Mouse (Mus musculus): ENCODE results near the gene Arpc2.

Gene Arpc2

DNA sequence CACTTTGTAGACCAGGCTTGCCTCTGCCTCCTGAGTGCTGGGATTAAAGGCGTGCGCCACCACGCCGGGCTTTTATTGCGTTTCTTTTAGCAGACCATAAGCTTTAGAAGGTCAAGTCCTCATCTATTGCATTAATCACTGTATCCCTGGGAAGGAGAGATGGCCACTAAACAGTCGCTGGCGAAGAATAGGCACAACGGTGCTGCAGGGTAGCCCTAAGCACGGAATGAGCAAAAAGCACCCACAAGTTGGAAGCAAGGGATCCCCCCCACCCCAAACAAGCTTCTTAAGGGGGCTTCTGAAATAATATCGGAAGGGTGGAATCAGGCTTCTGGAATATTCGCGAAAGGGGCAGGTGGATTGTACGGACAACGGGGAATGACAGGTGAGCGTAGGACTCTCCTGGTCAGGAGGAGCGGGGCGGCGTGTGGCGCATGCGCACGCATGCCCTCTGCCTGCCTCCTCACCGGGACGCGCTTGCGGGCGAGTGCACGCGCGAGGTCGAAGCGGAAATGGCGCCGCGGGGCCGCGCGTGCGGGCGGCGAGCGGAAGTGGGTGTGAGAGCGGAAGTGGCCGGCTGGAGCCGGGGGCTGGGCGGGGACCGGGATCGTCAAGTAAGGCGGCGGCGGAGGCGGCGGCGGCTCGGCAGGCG lies at the start of gene Arpc2:
Gene Arpc2, plus strand, starts transcription at position 147 of the 652 bp plus-strand sequence.
- peak; percentile 95 for DNase-seq (ENCODE audit: low spot score in 2 of 2)

DNA sequence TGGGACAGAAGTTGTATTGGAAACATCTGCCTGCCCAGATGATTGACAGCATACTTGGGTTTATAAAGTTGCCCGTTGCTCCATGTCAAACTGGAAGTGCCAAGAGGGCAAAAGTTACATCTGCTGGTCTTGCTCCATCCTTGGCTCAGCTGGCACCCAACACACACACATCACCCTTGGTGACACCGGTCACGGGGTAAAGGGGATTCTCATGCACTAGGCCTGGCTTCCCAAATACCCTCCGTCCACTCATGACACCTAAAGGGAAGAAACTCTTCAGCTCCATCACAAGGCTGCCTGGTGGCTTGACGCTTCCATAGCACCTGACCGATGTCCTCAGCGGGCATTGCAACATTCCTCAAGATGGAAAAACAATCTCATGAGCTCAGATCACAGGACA lies 45.4 kb upstream of the Arpc2 start:
- DNase-seq (ENCODE audit: low spot score in 2 of 2): no peak

DNA sequence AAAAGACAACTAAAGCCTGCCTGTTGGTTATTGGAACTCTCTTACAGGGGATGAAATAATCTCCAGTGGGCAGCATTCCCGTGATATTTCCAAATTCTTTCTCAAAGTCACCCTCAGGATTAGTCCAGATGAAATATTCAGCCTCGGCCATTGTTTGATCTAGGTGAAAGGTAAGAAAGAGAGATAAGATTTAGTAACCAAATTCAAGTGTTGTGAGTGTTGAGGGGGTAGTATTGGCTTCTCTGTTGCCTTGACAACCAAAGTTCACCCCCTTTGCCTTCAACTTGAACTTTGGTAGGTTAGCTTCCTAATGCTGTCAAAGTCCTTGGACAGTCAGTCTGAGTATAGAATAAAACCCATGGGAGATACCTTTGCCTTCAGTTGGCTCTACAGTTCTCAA lies 43.2 kb upstream of the Arpc2 start:
- DNase-seq (ENCODE audit: low spot score in 2 of 2): no peak

DNA sequence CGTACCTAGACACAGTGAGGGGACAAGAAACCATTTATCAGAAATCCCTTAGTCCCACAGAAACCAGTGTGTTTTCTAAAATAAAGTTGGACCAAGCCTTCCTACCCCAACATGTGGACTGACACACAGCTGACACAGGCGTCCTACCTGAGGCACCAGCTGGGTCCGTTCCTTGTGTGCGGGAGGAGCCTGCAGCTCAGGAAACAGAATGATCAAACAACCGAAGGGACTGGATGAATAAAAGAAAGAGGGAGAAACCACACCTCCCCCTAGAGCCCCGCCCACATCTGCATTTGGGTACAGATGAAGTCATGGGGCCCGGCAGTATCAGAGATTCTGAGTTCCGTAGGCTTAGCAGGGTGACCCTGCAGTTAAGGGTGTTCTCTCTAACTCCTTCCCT lies 41.4 kb upstream of the Arpc2 start, which contains the start of gene Cxcr1:
Gene Cxcr1, minus strand, starts transcription at position 187 of the 400 bp plus-strand sequence.
- no peak for DNase-seq (ENCODE audit: low spot score in 2 of 2)

DNA sequence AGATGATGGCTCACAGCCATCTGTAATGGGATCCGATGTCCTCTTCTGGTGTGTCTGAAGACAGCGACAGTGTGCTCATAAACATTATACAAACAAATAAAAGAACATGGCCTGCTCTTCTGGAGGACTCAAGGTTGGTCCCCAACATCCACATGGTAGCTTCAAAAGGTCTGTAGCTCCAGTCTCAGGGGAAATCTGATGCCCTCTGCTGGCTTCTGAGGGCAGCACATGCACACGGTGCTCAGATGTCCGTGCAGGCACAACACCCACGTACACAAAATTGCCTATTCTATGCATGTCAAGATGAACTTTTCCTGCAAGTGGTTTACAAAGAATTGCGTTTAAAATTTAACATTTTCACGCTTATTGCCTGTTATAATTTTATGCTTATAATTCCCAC lies 39.9 kb upstream of the Arpc2 start:
- no peak for DNase-seq (ENCODE audit: low spot score in 2 of 2)

DNA sequence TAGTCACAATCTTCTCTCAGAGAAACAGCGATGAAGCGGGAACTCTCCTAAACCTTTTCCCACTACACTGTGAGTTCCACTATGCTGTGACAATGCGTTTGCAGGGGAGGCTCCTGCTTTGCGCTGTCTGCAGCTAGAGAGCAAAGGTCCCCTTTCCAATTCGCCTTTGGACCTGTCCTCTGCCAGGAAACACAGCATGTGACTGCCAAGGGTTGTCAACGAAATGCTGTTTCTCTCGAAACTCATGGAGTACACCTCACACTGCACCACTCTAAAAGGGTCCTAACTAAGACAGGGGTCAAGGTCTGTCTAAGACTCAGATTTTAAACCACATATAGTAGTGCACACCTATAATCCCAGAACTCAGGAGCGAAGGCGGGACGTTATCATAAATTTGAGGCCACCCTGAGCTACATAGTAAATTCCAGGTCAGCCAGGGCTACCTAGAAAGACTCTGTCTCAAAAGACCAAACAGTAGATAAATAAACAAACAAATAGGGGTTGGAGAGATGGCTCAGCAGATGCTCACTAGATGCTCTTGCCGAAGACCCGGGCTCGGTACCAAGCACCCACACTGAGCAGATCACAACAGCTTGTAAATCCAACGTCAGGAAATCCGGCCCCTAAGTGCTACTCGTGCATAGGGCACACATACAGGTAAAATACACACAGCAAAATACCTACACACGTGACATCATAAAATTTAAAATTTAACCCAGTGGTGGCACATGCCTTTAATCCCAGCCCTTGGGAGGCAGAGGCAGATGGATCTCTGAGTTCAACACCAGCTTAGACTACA lies 39.1 kb upstream of the Arpc2 start:
- no peak for DNase-seq (ENCODE audit: low spot score in 2 of 2)

DNA sequence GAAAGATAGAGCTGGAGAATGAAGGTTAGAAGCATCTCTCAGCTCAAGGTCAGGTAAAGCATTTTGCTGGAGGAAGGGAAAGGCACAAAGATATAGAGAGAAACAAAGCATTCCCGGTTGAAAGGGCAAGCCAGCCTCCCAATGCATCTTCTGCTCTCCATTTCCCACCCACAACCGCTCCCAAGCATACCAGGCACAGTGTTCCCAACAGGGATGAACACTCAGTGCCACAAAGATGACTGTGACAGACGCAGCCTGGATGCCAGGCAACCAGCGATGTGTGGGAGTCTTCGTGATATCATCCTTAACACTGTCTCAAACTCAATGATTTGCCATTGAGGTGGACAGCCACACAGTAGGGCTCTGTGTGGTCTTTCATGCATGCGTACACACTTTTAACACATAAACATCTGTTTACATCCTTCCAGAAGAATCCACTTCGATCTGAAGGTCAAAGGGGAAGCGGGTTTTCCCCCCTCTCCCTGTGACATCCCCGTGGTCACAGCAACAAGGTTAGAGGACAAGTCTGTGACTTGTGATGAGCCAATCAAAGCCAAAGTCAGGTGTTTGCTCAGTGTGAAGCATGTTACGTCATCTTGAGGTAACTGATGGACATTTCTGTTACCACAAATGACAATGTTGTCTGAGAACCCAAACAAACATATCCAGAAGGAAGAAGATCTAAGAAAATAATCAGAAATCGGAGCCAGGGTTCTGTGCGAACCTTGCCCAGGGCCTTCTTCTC lies 38.0 kb upstream of the Arpc2 start:
- peak; percentile 67 to 69 for DNase-seq (ENCODE audit: low spot score in 2 of 2)

DNA sequence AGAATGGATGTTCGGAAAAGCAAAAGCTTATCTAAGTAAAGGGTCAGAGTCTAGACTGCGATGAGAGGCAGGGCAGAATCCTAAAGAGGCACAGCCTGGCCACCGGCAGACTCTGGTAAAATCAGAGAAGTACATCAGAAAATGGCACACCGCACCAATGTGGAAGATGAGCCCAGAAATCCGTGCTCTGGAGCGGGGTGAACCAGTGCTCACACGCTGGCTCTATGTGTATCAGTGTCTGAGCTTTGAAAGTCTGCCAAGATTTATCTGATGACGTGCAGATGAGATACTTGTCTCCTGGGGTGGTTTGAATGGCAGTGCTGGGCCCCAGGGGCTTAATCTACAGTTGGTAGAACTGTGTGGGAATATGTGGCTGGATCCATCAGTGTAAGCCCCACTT lies 36.8 kb upstream of the Arpc2 start:
- DNase-seq (ENCODE audit: low spot score in 2 of 2): no peak

DNA sequence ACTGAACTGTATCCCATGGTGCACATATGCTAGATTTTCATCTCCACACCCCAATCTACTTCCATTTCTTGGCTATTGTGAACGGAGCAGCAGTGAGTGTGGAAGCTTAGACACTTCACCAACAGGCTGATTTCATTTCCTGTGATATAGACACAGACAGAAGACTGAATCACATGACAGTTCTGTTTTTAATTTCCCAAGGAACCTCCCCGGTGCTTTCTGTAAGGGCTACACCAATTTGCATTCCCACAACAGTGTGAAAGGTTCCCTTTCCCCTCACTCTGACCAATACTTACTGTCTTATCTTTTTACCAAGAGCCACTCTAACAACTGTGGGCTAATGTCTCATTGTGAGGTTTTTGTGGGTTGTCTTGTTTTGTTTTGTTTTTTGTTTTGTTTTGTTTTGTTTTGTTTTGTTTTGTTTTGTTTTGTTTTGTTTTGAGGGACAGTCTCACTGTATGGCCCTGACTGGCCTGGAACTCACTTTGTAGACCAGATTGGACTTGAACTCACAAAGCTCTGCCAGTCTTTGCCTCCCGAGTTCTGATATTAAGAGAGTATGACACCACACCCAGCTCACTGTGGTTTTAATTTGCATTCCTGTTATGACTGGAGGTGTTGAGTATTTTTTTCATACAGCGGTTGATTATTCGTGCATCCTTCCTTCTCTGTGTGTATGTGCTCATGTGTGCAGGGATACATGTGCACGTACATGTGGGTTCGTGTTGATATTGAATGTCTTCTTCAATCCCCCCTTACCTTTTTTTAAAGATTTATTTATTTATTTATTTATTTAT lies 34.6 kb upstream of the Arpc2 start:
- no peak for DNase-seq (ENCODE audit: low spot score in 2 of 2)

DNA sequence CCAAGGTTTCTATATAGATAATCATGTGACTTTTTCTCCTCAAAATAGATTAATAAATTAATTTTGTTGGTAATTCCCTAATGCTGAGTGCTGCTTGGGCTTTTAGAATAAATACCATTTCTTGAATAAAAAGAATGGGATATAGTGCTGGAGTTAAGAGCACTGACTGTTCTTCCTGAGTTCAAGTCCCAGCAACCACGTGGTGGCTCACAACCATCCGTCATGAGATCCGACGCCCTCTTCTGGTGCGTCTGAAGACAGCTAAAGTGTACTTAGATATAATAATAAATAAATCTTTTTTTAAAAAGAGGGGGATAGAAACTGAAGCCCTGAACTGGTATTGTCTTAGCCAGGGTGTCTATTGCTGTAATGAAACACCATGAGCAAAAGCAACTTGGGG lies 32.4 kb upstream of the Arpc2 start:
- no peak for DNase-seq (ENCODE audit: low spot score in 2 of 2)

DNA sequence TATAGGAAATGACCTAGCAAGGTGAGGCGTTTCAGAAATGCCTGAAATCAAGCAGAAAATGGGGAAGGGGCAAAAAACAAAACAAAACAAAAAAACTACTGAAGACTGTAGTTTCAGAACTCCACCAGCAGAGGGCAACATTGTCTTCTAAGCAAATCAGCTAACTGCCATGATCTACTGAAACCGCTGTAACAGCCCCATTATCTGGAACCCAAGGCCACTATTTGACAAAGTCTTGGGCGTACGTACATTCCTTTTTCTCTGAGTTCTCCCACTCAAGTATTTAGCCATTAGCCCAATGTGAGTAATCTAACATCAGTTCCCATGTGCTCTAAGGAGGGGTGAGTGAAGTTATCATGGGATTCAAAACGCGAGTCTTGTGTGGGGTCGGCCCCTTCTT lies 30.0 kb upstream of the Arpc2 start:
- peak; percentile 39 to 44 for DNase-seq (ENCODE audit: low spot score in 2 of 2)

DNA sequence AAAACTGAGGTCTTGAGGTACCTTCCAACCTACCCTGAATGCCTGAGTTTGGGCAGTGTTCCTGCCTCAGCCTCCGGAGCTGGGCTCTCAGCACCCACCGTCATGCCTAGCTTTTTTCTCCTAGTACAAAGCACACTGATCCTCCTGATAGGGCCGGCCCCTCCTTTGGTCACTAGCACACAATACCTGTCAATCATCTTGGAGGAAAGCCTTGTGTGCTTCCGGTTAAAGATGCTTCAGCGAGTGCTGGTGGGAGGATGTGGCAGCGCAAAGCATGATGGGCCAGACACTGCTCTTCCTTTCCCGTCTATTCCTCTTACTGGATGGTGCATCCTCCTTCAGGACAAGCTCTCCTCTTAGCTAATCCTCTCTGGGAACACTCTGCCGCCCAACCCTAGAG lies 29.2 kb upstream of the Arpc2 start:
- DNase-seq (ENCODE audit: low spot score in 2 of 2): no peak

DNA sequence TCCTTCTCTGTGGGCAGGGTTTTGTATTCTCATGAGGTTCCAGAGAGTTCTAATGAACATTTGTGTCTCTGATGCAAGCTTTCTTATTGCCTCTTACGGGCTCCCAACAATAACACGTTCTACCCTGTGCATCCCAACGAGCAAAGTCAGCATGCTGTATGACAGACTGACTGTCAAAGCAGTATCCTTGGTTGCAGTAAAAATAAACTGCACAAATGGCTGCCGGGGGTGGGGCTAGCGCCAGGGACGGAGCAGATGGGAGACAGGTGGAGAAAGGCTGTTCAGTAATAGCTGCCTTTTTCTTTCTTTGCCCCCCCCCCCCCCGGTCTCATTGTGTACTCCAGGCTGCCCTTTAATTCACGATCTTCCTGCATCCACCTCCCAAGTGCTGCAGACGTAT lies 28.0 kb upstream of the Arpc2 start:
- peak; percentile 46 to 52 for DNase-seq (ENCODE audit: low spot score in 2 of 2)

DNA sequence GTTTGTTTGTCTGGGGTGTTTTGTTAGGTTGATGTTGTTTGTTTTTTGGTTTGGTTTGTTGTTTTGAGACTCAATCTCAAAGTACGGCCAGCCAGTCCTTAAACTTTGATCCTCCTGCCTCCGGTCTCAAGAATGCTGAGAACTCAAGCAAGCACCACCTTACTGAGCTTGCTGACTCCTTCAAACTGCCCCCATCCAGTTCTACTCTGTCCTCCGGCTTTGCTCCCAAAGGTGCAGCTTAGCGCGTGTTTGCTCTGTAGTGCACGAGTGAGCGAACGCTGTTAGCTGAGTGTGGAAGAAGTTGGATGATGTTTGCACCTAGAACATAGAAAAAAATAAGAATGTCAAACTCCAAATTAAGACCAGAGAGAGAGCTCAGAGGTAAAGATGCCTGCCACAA lies 26.9 kb upstream of the Arpc2 start:
- no peak for DNase-seq (ENCODE audit: low spot score in 2 of 2)

DNA sequence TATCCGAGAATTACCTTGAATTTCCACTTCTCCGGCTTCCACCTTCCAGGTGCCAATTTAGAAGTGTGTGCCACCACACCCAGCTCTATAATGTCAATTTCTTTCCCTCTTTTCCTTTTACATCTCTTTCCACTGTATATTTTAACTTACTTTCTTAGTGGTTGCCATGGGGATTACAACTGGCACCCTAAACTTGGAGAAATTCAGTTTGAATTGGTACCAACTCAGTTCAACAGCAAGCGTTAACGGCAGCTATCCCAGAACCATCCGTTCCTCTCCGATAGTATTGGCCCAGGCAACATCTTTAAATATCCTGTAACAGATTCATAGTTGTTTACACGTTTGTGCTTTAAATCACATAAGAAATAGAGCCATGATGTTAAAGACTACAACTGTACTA lies 16.0 kb upstream of the Arpc2 start:
- no peak for DNase-seq (ENCODE audit: low spot score in 2 of 2)

DNA sequence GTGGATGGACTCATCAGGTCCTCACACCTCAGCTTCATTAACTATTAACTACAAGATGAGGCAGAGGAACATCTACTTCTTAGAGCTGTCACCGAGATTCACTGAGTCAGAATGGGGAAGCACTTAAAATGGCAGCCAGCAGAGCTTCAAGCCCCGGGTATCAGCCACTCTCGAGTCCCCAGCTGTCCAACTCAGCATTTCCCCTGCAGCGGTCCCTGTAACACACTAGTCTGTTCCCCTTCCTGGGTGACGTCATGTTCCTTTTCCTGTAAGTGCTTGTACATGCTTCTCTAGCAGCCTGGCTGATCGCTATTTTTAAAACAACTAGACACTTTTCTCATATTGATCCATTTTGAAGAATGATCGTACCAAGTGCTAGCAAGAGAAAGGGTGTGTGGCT lies 8.6 kb upstream of the Arpc2 start:
- DNase-seq (ENCODE audit: low spot score in 2 of 2): peak; percentile 39 to 40

DNA sequence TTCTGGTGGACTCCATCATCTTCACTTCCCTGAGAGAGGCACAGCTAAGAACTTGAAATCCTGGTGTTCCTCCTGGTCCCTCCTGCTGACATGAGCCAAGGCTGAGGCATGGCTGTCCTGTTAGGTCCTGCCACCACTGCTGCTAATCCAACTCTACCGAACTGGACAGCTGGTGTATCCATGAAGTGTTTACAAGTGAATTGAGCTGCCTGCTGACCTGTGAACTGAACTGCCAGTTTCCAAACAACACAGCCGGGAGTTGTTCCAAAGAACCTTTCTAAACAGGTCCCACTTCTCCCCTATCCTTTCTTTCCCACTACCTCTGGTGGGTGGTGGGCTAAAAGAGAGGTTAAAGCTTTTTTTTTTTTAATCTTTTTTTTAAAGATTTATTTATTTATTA lies 5.9 kb upstream of the Arpc2 start:
- no peak for DNase-seq (ENCODE audit: low spot score in 2 of 2)

DNA sequence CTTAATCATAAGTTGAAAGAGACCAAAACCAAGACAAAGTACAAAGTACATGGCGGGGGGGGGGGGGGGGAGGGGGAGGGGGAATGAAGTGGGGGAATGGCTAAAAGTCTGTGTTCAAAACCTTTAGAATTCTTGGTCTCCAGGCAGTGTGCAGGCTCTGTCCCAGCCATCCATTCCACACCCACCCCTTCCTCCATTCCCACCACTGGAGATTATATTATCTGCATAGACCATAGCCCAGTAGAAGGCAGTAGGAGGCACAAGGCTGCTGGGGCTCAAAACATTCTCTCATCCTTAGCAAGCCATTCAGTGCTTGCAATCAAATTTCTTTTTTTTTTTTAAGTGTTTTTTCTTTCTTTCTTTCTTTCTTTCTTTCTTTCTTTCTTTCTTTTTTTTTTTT lies 4.9 kb upstream of the Arpc2 start:
- DNase-seq (ENCODE audit: low spot score in 2 of 2): no peak

DNA sequence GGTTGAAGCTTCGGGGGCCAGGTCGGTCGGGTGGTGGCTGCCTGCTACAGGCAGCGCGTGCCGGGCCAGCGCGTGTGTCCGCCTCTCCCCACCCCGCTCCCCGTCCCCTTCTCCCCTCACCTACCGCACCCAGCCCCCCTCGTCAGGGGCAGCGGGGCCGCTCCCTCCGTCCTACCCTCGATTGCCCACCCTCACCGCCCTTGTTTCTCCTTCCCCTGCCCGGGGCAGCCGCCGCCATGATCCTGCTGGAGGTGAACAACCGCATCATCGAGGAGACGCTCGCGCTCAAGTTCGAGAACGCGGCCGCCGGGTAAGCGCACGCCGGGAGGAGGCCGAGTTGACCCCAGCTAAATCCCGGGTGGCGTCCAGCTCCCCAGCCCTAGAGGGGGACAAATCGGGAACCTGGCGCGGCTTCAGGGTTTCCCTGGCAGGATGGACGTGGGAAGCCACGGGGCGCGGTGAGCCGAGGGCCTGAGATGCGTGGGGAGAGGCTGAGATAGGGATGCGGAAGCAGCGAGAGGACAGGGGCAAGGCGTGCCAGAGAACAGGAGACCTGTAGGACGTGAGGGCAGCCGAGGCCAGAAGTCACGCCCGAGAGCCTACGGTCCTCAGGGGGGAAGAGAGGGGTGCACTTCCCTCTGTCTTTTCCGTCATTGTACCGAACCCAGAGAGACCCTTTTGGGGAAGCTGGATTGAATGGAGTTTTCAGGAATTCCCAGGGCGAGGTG lies 870 bp downstream of the Arpc2 start:
- peak; percentile 30 to 40 for DNase-seq (ENCODE audit: low spot score in 2 of 2)

DNA sequence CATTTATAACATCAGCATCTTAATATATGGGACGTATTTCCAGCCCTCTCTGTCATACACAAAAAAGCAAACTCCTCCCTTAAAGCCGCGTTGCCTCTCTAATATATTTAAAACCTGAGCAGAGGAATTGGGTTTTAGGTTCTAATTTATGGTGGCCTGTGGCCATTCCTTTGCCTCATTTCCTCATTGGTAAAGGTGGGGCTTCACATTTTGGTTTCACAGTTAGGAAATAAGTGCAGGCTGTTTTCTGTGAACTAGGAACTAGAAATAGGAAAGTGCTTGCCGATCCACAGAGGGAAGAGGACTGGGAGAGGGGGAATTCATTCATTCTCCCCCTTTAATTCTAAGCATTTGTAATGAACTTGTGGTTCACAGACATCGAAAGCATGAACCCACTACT lies 1.8 kb downstream of the Arpc2 start:
- no peak for DNase-seq (ENCODE audit: low spot score in 2 of 2)

DNA sequence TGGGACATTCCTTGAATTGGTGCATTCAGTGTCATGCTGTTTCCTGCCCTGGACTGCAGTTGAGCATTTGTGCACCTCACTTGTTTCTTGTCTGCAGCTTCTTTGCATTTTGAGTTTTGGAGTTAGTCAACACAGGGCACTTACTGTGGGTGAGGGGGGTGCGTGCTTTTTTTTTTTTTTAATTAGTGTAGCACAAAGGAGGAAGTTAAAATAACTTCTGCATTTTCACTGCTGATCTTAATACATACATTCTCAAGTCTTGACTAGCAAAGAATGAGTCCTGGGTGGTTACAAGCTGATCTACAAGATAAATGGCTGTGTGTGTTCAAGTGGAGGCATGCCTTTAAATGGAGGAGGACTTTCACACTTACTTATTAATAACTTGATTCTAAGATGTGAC lies 2.3 kb downstream of the Arpc2 start:
- no peak for DNase-seq (ENCODE audit: low spot score in 2 of 2)

Data from right cerebral cortex, adult 2 months (tissue).